ENCODE assay signal across 8 mouse cellular contexts in the genomic region with DNA sequence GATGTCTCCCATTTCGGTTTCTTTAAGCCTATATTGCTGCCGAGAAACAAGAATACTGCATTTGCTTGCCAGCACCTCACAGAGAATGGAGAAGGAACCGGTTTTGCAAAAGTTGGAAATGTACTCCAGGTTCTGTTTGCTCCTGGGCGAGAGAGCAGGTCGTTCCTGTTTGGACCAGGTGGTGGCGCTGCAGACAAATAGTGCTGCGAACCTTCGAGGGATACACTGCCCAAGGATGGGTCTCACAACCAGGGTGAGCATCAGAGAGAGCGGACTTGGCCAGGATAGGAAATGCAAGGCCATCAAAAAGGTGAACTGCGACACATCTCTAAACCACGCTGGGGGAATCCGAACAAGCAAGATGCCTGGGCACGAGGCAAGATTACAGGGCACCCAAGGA. TPM values are rescaled to one million over a fixed set of nuclear protein-coding genes. Genes with fewer than 3 reads are reported as not detected.
A peak's percentile ranks its signal among the peaks of the same experiment; 100 is the strongest.
DNase-seq lines count a peak whose midpoint lies in the region; ATAC-seq lines count a peak whose summit lies in the region.

No protein-coding gene starts in this region.

- H3K27ac ChIP-seq in heart, embryonic 11.5 days (ENCODE audit: low read depth, low read length) = no peak overlapping the region
- no peak overlapping the region for H3K27ac ChIP-seq in intestine, embryonic 16.5 days (ENCODE audit: low read length)
- no peak overlapping the region for H3K27ac ChIP-seq in midbrain, embryonic 13.5 days

- no peaks in the 10 kb centered on the region for H3K4me1 ChIP-seq in heart, embryonic 11.5 days (ENCODE audit: control insufficient read depth, insufficient read depth, low read length)
- H3K4me1 ChIP-seq in intestine, embryonic 16.5 days (ENCODE audit: control insufficient read depth, insufficient read depth, low read length) = no peaks in the 10 kb centered on the region
- no peaks in the 10 kb centered on the region for H3K4me1 ChIP-seq in midbrain, embryonic 13.5 days (replicated peaks)

- H3K4me3 ChIP-seq in heart, embryonic 11.5 days (ENCODE audit: low read depth, low read length) = no peak overlapping the region
- no peak overlapping the region for H3K4me3 ChIP-seq in intestine, embryonic 16.5 days (ENCODE audit: low read length)
- H3K4me3 ChIP-seq in midbrain, embryonic 13.5 days (replicated peaks) = no peak overlapping the region

- intact Hi-C loops in left cerebral cortex, postnatal 14 days (cut with DNase I) = loop anchor here (2.0 to 5.0 kb wide), 3 partner anchors 54 to 314 kb away; a partner anchor contains a TSS

- no peaks in the 10 kb centered on the region for H3K27me3 ChIP-seq in heart, embryonic 11.5 days (ENCODE audit: control insufficient read depth, insufficient read depth, low read length)
- H3K27me3 ChIP-seq in intestine, embryonic 16.5 days (replicated peaks; ENCODE audit: control insufficient read depth, insufficient read depth, low read length) = no peaks in the 10 kb centered on the region
- no peaks in the 10 kb centered on the region for H3K27me3 ChIP-seq in midbrain, embryonic 13.5 days

- H3K9ac ChIP-seq in heart, embryonic 11.5 days (ENCODE audit: low read depth, low read length) = no peak overlapping the region
- no peak overlapping the region for H3K9ac ChIP-seq in intestine, embryonic 16.5 days (ENCODE audit: low read depth, low read length)
- no peak overlapping the region for H3K9ac ChIP-seq in midbrain, embryonic 13.5 days (replicated peaks)

- H3K9me3 ChIP-seq in heart, embryonic 11.5 days (replicated peaks; ENCODE audit: control insufficient read depth, low read length) = no peaks in the 10 kb centered on the region
- H3K9me3 ChIP-seq in intestine, embryonic 16.5 days (ENCODE audit: control insufficient read depth, low read length) = no peaks in the 10 kb centered on the region
- no peaks in the 10 kb centered on the region for H3K9me3 ChIP-seq in midbrain, embryonic 13.5 days

- peak; percentile 93 for DNase-seq in heart, adult 11 months
- peak; percentile 60 for DNase-seq in cerebellum, adult 9-11 months
- peak; percentile 77 to 82 for DNase-seq in frontal cortex, postnatal 25 days (ENCODE audit: low spot score in 2 of 2)
- peak; percentile 83 to 90 for DNase-seq in left cerebral cortex, postnatal 14 days (ENCODE audit: low spot score in 2 of 2)
- DNase-seq in spleen, postnatal 36 days (ENCODE audit: low spot score in 2 of 2) = peak; percentile 9 to 24

- ATAC-seq in heart, embryonic 11.5 days (replicated peaks; ENCODE audit: insufficient number of reproducible peaks, low FRiP score, low TSS enrichment) = no peak
- peak; percentile 75 for ATAC-seq in intestine, embryonic 16.5 days
- ATAC-seq in midbrain, embryonic 13.5 days = peak; percentile 72; the same call in 1 of the 2 replicates

- 13% methylated on average over 13 of the region's 13 CpGs for WGBS in heart, embryonic 11.5 days (ENCODE audit: insufficient replicate concordance)
- WGBS in intestine, embryonic 16.5 days = 10% methylated on average over 13 of the region's 13 CpGs
- 20% methylated on average over 13 of the region's 13 CpGs for WGBS in midbrain, embryonic 13.5 days

- no peaks in the 10 kb centered on the region for H3K36me3 ChIP-seq in heart, embryonic 11.5 days (ENCODE audit: control insufficient read depth, insufficient read depth, low read length)
- no peaks in the 10 kb centered on the region for H3K36me3 ChIP-seq in intestine, embryonic 16.5 days (ENCODE audit: control insufficient read depth, insufficient read depth, low read length)
- no peaks in the 10 kb centered on the region for H3K36me3 ChIP-seq in midbrain, embryonic 13.5 days

- no peak overlapping the region for H3K4me2 ChIP-seq in heart, embryonic 11.5 days
- H3K4me2 ChIP-seq in intestine, embryonic 16.5 days (ENCODE audit: low read depth, low read length) = no peak overlapping the region
- no peak overlapping the region for H3K4me2 ChIP-seq in midbrain, embryonic 13.5 days (replicated peaks)

RNA-seq across cellular contexts. Expression of a gene that starts 54.0 kb away (rescaled TPM):
- polyA plus RNA-seq in heart, embryonic 11.5 days (2014; fragmentation: Nextera tagmentation; extraction: Ambion mirVana) = 26.8 and 45.4 TPM in 2 replicates
- 58.6 and 59.8 TPM in 2 replicates for polyA plus RNA-seq in intestine, embryonic 16.5 days (2015; fragmentation: Nextera tagmentation; extraction: Ambion mirVana)
- 10 to 100 TPM; 53.0 to 59.9 TPM for total RNA-seq in left cerebral cortex, postnatal 14 days (2021)
- 12.1 and 13.2 TPM in 2 replicates for polyA plus RNA-seq in midbrain, embryonic 13.5 days (2015; fragmentation: Nextera tagmentation; extraction: Ambion mirVana)

Comparison
In these comparisons a context has a peak if more than half of its experiments do, and no peak if none do; other contexts are left out.
1. DNase-seq: peak in every context shown above with its lines; median percentile 93 in heart, adult 11 months; 86 in left cerebral cortex, postnatal 14 days; 80 in frontal cortex, postnatal 25 days; 60 in cerebellum, adult 9-11 months; 16 in spleen, postnatal 36 days.